Mouse (Mus musculus) c-Kit-positive CD71-negative TER-119-negative erythroid progenitor cells, embryonic 14.5 days (primary cell): ENCODE measurements around the gene Krt77.

Source experiments
- DNase-seq: peaks from one replicate; pipeline ENCODE4 v3.0.0-alpha.2; 2013; ENCODE audit warnings: low read depth

Gene Krt77

GRCm38 (mm10) chr15:101833131-101833530 is 36.4 kb downstream of the Krt77 start:
- no peak for DNase-seq

GRCm38 (mm10) chr15:101829441-101829840 is 40.1 kb downstream of the Krt77 start:
- DNase-seq, result no peak

GRCm38 (mm10) chr15:101821786-101822185 is 47.7 kb downstream of the Krt77 start:
- no peak for DNase-seq

- no peak for DNase-seq
These were observed 51.6 kb downstream of the Krt77 start, which contains the start of gene Krt2 for GRCm38 (mm10) chr15:101817875-101818274. TSS of gene Krt2 (minus strand) at chr15:101818169.
